Mouse (Mus musculus) erythroblast, embryonic 14.5 days (primary cell): ENCODE results near the gene Elp4.

ENCODE experiments used
- GATA1 ChIP-seq: IDR thresholded peaks from 2 replicates; pipeline ENCODE4 v1.6.1; 2012; ENCODE audit warnings: low read length, inconsistent platforms, mixed read lengths
- TAL1 ChIP-seq: IDR thresholded peaks from 3 replicates; pipeline ENCODE4 v1.6.1; 2012; ENCODE audit warnings: low read length, inconsistent platforms, mixed read lengths

GRCm38 (mm10) chr2:105667626-105667950, 236.8 kb downstream of the Elp4 start:
- no peak for TF ChIP-seq TAL1
- no peak for TF ChIP-seq GATA1
